Mouse (Mus musculus) heart, postnatal 0 days (tissue): Measurements from ENCODE around the gene Gk2. TPM values are rescaled to one million over a fixed set of nuclear protein-coding genes. Genes with fewer than 3 reads are reported as not detected.

Experiments used
- ATAC-seq: fragments of 200-750 bp; cut with Nextera tagmentation; 2 replicates; pipeline ENCODE4 v1.8.0; 2017; ENCODE audit warnings: low read depth, moderate number of reproducible peaks, moderate library complexity; ENCODE audit not compliant: insufficient read depth
- DNase-seq: peaks from one replicate; pipeline ENCODE4 v3.0.0-alpha.2; 2016; ENCODE audit warnings: low spot score
- H3K27ac ChIP-seq: fragments of 300-500 bp; sonication (generic); 2 replicates; pipeline ENCODE4 v1.5.1; 2014; ENCODE audit warnings: low read depth, mild to moderate bottlenecking
- H3K27me3 ChIP-seq: fragments of 300-500 bp; sonication (generic); 2 replicates; pipeline ENCODE4 v1.6.1; 2014; ENCODE audit warnings: low read length, mixed read lengths; ENCODE audit not compliant: control insufficient read depth, insufficient read depth
- H3K36me3 ChIP-seq: fragments of 300-500 bp; sonication (generic); replicated peaks from 2 replicates; pipeline ENCODE4 v1.6.1; 2014; ENCODE audit warnings: low read length, mixed read lengths; ENCODE audit not compliant: control insufficient read depth, insufficient read depth
- H3K4me1 ChIP-seq: fragments of 300-500 bp; sonication (generic); 2 replicates; pipeline ENCODE4 v1.6.1; 2014; ENCODE audit warnings: antibody characterized with exemption; ENCODE audit not compliant: control insufficient read depth, insufficient read depth
- H3K4me2 ChIP-seq: fragments of 300-500 bp; sonication (generic); 2 replicates; pipeline ENCODE4 v1.6.1; 2014; ENCODE audit warnings: low read depth, mild to moderate bottlenecking, low read length, moderate library complexity
- H3K4me3 ChIP-seq: fragments of 300-500 bp; sonication (generic); 2 replicates; pipeline ENCODE4 v1.5.1; 2014; ENCODE audit warnings: low read depth, low read length
- H3K9ac ChIP-seq: fragments of 300-500 bp; sonication (generic); replicated peaks from 2 replicates; pipeline ENCODE4 v1.6.1; 2014; ENCODE audit warnings: low read depth, low read length, mixed read lengths
- H3K9me3 ChIP-seq: fragments of 300-500 bp; sonication (generic); replicated peaks from 2 replicates; pipeline ENCODE4 v1.6.1; 2016; ENCODE audit warnings: low read length; ENCODE audit not compliant: control insufficient read depth
- CTCF ChIP-seq: IDR thresholded peaks from 2 replicates; pipeline ENCODE4 v1.5.1; 2016; ENCODE audit warnings: antibody characterized with exemption, control low read depth, low read depth
- EP300 ChIP-seq: IDR thresholded peaks from 2 replicates; pipeline ENCODE4 v1.6.1; 2016; ENCODE audit warnings: antibody characterized with exemption, low read depth
- whole genome bisulfite sequencing: fragments of 180-500 bp; shearing (Covaris S2); extraction: QIAGEN DNeasy Blood & Tissue Kit; methylation state at CpG from one replicate; pipeline ENCODE4 v1.1.7; 2014; 5-methylcytosine and 5-hydroxymethylcytosine counted together
- polyA plus RNA-seq: library from polyadenylated mRNA; unstranded; fragments of >200 nt; fragmentation: Nextera tagmentation; extraction: Ambion mirVana; gene quantifications from 2 replicates; pipeline ENCODE4 v1.2.1, GENCODE M21; 2015
- total RNA-seq: library from RNA; depleted of rRNA; stranded (reverse); fragments of >200 nt; gene quantifications from 2 replicates; pipeline ENCODE4 v1.2.3, GENCODE M21; 2014; ENCODE audit warnings: low replicate concordance

Gk2 gene
- total and polyA plus RNA-seq, 2 experiments from 2014 or later = not detected

DNA sequence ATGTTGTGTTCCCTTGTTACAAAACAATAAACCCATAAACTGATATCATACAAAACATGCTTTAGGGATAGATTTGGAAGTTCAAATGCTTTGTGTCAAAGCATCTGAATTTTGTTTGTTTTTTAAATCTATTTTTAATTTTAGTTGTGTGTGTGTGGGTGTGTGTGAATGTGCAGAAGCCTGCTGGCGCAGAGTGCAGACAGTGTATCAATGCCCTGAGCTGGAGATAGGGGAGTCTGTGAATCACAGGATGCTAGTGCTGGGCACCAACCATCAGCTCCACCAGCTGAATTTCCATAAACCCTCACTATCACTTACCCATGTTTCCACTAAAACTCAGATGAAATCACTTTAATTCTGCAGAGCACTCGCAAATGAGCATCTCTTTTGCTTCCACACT lies 24.3 kb downstream of the Gk2 start:
- Histone ChIP-seq H3K4me2 (no peak overlapping the region), H3K9ac (no peak overlapping the region), H3K9me3 (no peaks in the 10 kb centered on the region), H3K27ac (no peak overlapping the region), H3K36me3 (no peaks in the 10 kb centered on the region), H3K4me1 (no peaks in the 10 kb centered on the region), H3K4me3 (no peak overlapping the region), H3K27me3 (no peaks in the 10 kb centered on the region)
- 85% methylated on average over 2 of the region's 2 CpGs for WGBS
- TF ChIP-seq CTCF = no peak
- TF ChIP-seq EP300 = no peak
- no peak for ATAC-seq
- no peak for DNase-seq

DNA sequence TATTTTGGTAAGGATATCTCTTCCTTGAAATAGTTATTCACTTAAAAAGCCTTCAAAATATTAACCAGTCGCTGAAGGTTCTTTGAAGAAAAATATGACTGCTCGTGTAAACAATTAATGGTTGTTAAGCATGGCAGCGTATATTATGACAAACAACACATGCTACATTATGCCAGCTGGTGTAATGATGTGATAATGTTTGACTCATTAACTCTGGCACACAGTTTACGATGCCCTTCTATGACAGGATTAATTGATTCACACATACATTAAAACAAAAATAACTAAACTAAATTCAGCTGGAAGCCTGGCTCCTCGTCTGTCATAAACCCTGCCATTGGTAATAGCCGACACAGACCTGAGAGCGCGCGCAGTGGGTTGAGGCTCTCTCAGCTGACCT lies 26.8 kb downstream of the Gk2 start:
- H3K9me3 ChIP-seq = no peaks in the 10 kb centered on the region
- H3K27ac ChIP-seq = no peak overlapping the region
- no peaks in the 10 kb centered on the region for H3K27me3 ChIP-seq
- TF ChIP-seq CTCF (no peak), EP300 (no peak)
- ATAC-seq = no peak
- no peaks in the 10 kb centered on the region for H3K36me3 ChIP-seq
- no peak overlapping the region for H3K4me3 ChIP-seq
- no peaks in the 10 kb centered on the region for H3K4me1 ChIP-seq
- DNase-seq = no peak
- H3K9ac ChIP-seq = no peak overlapping the region
- WGBS = 87% methylated on average over 9 of the region's 9 CpGs
- no peak overlapping the region for H3K4me2 ChIP-seq

DNA sequence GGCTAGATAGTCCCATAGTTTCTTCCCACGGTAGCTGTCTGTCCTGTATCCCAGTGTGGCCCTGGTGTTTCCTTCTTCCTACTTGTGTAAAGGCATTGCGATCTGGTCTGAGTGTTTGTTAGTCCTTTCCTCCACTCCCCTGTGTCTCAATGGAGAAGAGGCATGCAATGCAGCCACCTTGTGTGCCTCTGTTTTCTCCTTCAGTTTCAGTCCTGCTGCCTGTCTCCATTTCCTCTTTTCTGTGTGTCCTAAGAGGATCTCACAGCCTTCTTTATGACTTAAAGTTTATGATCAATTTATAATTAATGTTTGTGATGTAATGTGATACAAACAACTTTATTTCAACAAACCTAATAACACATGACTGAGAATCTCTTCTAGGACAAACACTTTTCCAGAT lies 35.2 kb downstream of the Gk2 start:
- Histone ChIP-seq H3K9me3 (no peaks in the 10 kb centered on the region), H3K4me2 (no peak overlapping the region), H3K36me3 (no peaks in the 10 kb centered on the region), H3K4me1 (no peaks in the 10 kb centered on the region), H3K27ac (no peak overlapping the region), H3K4me3 (no peak overlapping the region), H3K9ac (no peak overlapping the region), H3K27me3 (no peaks in the 10 kb centered on the region)
- 96% methylated on average over 2 of the region's 2 CpGs for WGBS
- ATAC-seq = no peak
- no peak for DNase-seq
- TF ChIP-seq CTCF (no peak), EP300 (no peak)

DNA sequence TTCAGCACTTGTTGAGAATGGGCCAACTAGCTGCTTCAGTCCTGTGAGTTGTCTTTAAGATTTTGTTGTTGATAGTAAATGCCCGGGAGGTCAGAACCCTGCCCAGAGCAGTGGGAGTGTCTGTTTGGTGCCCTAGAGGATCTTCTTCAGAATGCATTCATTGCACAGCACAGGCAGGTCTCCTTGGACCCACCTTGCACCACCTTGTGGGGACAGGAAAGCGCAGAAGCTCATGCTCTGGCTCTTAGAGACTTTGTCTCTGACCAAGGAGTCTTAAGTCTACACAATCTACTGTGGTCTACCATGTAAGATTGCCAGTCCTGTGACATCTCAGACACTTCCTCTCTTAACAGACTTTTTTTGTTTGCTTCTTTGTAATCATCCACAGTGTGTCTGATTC lies 39.6 kb downstream of the Gk2 start:
- Histone ChIP-seq H3K4me2 (no peak overlapping the region), H3K27me3 (no peaks in the 10 kb centered on the region), H3K4me1 (no peaks in the 10 kb centered on the region), H3K36me3 (no peaks in the 10 kb centered on the region), H3K9ac (no peak overlapping the region), H3K27ac (no peak overlapping the region), H3K4me3 (no peak overlapping the region), H3K9me3 (no peaks in the 10 kb centered on the region)
- WGBS = 61% methylated on average over 2 of the region's 2 CpGs
- ATAC-seq (no peak), DNase-seq (no peak)
- TF ChIP-seq EP300 (no peak), CTCF (no peak)

DNA sequence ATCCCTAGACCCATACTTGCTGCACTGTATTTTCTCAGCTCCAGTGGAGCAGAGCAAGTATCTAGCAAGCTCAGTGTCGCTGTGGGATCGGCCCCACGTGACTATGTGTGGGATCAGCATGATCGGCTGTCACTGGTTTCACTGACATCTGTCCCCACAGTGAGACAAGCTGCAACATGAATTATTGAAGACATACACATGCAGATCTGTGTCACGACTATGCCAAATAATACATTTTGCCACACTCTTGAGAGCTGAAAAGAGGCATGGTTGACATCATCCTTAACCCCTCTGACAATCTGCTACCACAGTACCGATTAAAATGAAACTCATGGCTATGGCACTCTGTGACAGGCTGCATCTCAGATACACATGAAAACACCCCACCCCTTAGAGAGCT lies 41.0 kb downstream of the Gk2 start:
- ATAC-seq (no peak), DNase-seq (no peak)
- no peak overlapping the region for H3K4me2 ChIP-seq
- 61% methylated on average over 6 of the region's 6 CpGs for WGBS
- H3K27me3 ChIP-seq = no peaks in the 10 kb centered on the region
- no peaks in the 10 kb centered on the region for H3K36me3 ChIP-seq
- no peak overlapping the region for H3K27ac ChIP-seq
- no peak overlapping the region for H3K9ac ChIP-seq
- no peaks in the 10 kb centered on the region for H3K4me1 ChIP-seq
- H3K4me3 ChIP-seq = no peak overlapping the region
- no peak for TF ChIP-seq CTCF
- TF ChIP-seq EP300 = no peak
- no peaks in the 10 kb centered on the region for H3K9me3 ChIP-seq

DNA sequence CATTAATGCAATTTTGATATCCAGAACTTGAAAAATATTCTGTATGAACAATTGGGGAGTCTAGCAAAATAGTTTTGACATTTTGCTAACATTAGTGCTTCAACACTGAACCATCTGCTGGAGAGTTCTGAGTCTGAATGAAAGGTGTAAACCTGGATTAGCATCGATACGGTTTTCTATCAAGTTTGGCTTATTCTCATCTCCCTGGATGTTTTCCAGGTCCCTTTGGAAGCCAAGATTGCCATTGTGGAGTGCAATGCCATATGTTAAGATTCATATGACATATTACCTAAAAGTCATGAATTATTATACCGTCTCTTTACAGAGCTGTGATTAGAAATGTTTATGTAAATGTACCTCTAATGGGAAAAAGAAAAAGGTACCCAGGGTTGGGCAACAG lies 43.1 kb downstream of the Gk2 start:
- Histone ChIP-seq H3K4me2 (no peak overlapping the region), H3K4me1 (no peaks in the 10 kb centered on the region), H3K27me3 (no peaks in the 10 kb centered on the region), H3K4me3 (no peak overlapping the region), H3K36me3 (no peaks in the 10 kb centered on the region), H3K9me3 (no peaks in the 10 kb centered on the region), H3K9ac (no peak overlapping the region), H3K27ac (no peak overlapping the region)
- ATAC-seq (no peak), DNase-seq (no peak)
- TF ChIP-seq EP300 = no peak
- no peak for TF ChIP-seq CTCF
- WGBS = 82% methylated on average over 3 of the region's 3 CpGs
